Mouse (Mus musculus): ENCODE data around the gene Itga4. TPM values are rescaled to one million over a fixed set of nuclear protein-coding genes. Genes with fewer than 3 reads are reported as not detected.
A peak's percentile ranks its signal among the peaks of the same experiment; 100 is the strongest.

Gene Itga4
- polyA plus RNA-seq, 1 experiment from 2014 or later: 30.7 TPM

DNA sequence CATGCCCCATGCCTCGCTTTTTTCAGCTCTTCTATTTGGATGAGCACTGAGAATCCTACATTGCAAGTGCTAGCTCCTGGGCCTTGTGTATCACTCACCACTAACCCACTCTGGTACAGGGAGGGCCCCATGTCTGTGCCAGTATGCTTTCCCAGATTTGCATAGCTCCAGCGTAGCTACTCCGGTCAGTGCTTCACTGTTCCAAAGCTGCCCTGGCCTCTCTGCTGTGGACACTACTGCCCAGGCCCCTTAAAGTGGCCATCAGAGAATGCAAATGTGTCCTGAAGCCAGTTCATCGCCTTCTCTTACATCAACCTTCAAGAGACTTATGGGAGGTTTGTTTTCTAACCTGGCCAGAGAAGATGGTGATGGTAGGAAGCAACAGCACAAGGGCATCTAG lies 114.7 kb downstream of the Itga4 start:
- Histone ChIP-seq H3K36me3 (ENCODE audit: control insufficient read depth, insufficient read depth) (no peaks in the 10 kb centered on the region), H3K9me3 (replicated peaks; ENCODE audit: control insufficient read depth, low read length) (no peaks in the 10 kb centered on the region), H3K4me1 (ENCODE audit: control insufficient read depth, low read depth, low read length) (no peaks in the 10 kb centered on the region; the same call in 1 of the 2 replicates), H3K4me2 (ENCODE audit: low read depth, low read length) (no peak overlapping the region), H3K9ac (ENCODE audit: low read depth, low read length) (no peak overlapping the region), H3K4me3 (ENCODE audit: low read depth, low read length) (no peak overlapping the region; the same call in 1 of the 2 replicates), H3K27me3 (ENCODE audit: control insufficient read depth, insufficient read depth, low read depth, low read length) (no peaks in the 10 kb centered on the region), H3K27ac (ENCODE audit: low read length) (no peak overlapping the region)
- 79% methylated on average over 4 of the region's 4 CpGs for WGBS (ENCODE audit: insufficient replicate concordance)
- ATAC-seq (ENCODE audit: low read depth): no peak

DNA sequence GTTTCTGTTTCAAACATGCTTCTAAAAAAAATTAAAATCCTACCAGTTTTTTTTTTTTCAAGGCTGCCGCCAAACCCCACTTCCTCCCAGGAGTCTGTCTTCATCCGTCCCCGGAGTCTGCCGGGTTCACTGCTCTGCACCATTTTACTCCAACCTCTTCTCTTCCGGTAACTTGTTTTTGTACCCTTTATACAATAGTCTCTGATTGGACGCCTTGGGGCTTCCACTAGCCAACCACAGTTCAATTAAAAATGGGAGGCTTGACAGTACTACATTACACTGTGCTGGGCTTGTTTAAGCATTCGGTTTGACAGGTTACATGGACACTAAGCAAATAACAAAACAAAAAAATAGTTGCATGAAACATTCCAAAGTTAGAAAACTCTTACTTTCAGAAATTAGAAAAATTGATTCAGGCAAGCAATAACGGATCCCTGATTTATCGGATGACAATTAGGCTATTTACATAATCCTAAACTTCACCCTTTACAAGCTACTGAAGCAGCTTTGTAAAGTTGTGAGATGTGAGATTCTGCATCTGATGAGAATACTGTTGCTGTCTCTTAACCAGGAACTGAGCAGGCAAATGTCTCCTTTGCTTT lies 115.6 kb downstream of the Itga4 start:
- no peaks in the 10 kb centered on the region for H3K36me3 ChIP-seq (ENCODE audit: control insufficient read depth, insufficient read depth)
- no peak overlapping the region for H3K27ac ChIP-seq (ENCODE audit: low read length)
- H3K9ac ChIP-seq (ENCODE audit: low read depth, low read length): no peak overlapping the region
- no peak overlapping the region for H3K4me3 ChIP-seq (ENCODE audit: low read depth, low read length)
- H3K4me2 ChIP-seq (ENCODE audit: low read depth, low read length): no peak overlapping the region
- no peak for ATAC-seq (ENCODE audit: low read depth)
- no peaks in the 10 kb centered on the region for H3K9me3 ChIP-seq (replicated peaks; ENCODE audit: control insufficient read depth, low read length)
- no peaks in the 10 kb centered on the region for H3K27me3 ChIP-seq (ENCODE audit: control insufficient read depth, insufficient read depth, low read depth, low read length)
- no peaks in the 10 kb centered on the region; the same call in 1 of the 2 replicates for H3K4me1 ChIP-seq (ENCODE audit: control insufficient read depth, low read depth, low read length)
- WGBS (ENCODE audit: insufficient replicate concordance): 59% methylated on average over 9 of the region's 9 CpGs

DNA sequence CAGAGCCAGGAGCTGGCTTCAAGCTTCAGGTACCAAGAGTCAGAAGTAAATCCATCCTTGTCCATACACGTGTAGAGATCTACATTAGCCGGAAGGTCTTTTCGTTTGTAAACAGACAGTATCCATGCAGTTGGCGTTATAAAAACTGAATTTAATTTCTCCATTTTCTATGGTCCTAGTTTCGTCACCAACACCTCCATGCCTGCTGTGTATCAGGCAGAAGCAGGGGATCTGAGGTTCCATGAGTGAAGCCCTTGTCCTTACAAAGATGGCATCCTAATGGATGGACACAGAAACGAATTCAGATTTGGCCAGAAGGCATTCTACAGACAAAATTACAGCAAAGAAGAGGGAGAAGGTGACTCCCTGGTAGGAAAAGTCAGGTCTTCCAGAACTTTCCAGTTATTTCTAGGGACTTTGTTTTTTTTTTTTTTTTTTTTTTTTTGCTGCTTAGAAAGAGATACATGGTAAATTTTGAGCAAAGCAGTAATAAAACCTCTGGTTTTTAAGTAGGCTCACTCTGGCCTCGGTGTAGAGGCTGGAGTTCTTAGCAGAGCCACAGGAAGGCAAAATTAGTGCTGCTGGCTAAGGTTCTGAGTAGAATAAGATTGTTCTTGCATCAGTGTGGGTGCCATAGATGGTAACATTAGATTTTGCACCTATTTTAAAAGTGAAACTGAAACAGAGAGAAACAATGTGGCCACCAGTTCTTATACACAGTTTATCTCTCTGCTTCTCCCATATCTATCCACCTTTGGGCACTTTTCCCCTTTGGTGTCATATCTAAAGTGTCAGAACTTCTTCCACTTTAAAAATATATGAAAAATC lies 116.3 kb downstream of the Itga4 start:
- 67% methylated on average over 7 of the region's 7 CpGs for WGBS (ENCODE audit: insufficient replicate concordance)
- ATAC-seq (ENCODE audit: low read depth): no peak
- Histone ChIP-seq H3K27me3 (ENCODE audit: control insufficient read depth, insufficient read depth, low read depth, low read length) (no peaks in the 10 kb centered on the region), H3K9me3 (replicated peaks; ENCODE audit: control insufficient read depth, low read length) (no peaks in the 10 kb centered on the region), H3K4me3 (ENCODE audit: low read depth, low read length) (no peak overlapping the region), H3K27ac (ENCODE audit: low read length) (no peak overlapping the region), H3K4me2 (ENCODE audit: low read depth, low read length) (no peak overlapping the region), H3K4me1 (ENCODE audit: control insufficient read depth, low read depth, low read length) (no peaks in the 10 kb centered on the region; the same call in 1 of the 2 replicates), H3K36me3 (ENCODE audit: control insufficient read depth, insufficient read depth) (no peaks in the 10 kb centered on the region), H3K9ac (ENCODE audit: low read depth, low read length) (no peak overlapping the region)

DNA sequence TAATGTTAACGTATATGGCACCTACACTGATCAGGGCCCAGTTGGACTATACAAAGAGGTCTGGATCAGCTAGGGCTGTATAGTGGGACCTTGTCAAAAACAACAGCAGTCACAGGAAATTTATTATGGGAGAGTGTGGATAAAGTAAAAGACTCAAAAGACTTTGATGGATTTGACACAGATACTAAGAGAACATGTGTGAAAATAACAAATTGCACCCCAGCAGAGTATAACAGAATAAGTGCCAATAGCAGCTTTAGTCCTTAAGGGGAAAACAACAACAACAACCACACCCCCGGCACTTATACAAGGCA lies 116.9 kb downstream of the Itga4 start:
- H3K4me2 ChIP-seq (ENCODE audit: low read depth, low read length): no peak overlapping the region
- no peaks in the 10 kb centered on the region; the same call in 1 of the 2 replicates for H3K4me1 ChIP-seq (ENCODE audit: control insufficient read depth, low read depth, low read length)
- 43% methylated on average over 2 of the region's 2 CpGs for WGBS (ENCODE audit: insufficient replicate concordance)

DNA sequence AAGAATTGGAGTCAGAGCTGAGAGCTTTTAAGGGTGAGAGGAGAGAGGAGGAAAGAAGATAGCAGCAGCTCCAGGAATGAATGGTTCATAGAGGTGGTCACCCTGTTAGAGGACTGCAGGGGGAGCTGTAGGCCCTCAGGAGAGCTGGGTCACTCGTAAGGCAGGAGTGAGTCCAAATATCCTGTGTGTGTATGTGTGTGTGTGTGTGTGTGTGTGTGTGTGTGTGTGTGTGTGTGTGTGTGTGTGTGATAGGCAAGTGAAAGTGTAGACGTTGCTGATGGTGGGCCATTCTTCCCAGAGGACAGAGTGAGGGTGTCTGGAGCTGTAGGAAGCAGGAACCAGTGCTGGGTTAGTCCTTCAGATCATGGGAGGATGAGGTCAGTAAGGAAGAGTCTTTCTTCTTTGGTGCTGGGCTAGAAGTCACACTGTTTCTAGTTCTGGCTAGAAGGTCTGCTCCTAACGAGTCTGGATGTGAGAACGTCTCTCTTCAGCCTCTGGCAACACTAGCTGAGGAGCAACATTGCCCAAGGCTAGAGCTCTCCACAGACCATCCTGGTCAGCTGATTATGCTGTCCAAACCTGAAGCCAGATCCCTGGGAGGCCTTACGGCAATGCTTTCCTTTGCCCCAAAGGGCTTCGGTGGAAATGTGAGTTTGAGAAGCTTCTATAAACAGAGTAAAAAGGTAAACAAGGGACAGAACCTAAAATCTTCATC lies 117.4 kb downstream of the Itga4 start:
- H3K4me3 ChIP-seq (ENCODE audit: low read depth, low read length): no peak overlapping the region
- H3K27ac ChIP-seq (ENCODE audit: low read length): no peak overlapping the region
- no peak overlapping the region for H3K9ac ChIP-seq (ENCODE audit: low read depth, low read length)
- ATAC-seq (ENCODE audit: low read depth): no peak
- H3K27me3 ChIP-seq (ENCODE audit: control insufficient read depth, insufficient read depth, low read depth, low read length): no peaks in the 10 kb centered on the region
- no peaks in the 10 kb centered on the region for H3K9me3 ChIP-seq (replicated peaks; ENCODE audit: control insufficient read depth, low read length)
- 39% methylated on average over 6 of the region's 6 CpGs for WGBS (ENCODE audit: insufficient replicate concordance)
- H3K4me1 ChIP-seq (ENCODE audit: control insufficient read depth, low read depth, low read length): no peaks in the 10 kb centered on the region; the same call in 1 of the 2 replicates
- H3K36me3 ChIP-seq (ENCODE audit: control insufficient read depth, insufficient read depth): no peaks in the 10 kb centered on the region
- H3K4me2 ChIP-seq (ENCODE audit: low read depth, low read length): no peak overlapping the region

More for the DNA sequence above, 116.9 kb downstream of the Itga4 start:
- no peak overlapping the region for H3K4me3 ChIP-seq (ENCODE audit: low read depth, low read length)
- H3K9ac ChIP-seq (ENCODE audit: low read depth, low read length): no peak overlapping the region
- no peaks in the 10 kb centered on the region for H3K36me3 ChIP-seq (ENCODE audit: control insufficient read depth, insufficient read depth)
- no peak for ATAC-seq (ENCODE audit: low read depth)
- H3K27me3 ChIP-seq (ENCODE audit: control insufficient read depth, insufficient read depth, low read depth, low read length): no peaks in the 10 kb centered on the region
- no peak overlapping the region for H3K27ac ChIP-seq (ENCODE audit: low read length)
- no peaks in the 10 kb centered on the region for H3K9me3 ChIP-seq (replicated peaks; ENCODE audit: control insufficient read depth, low read length)

DNA sequence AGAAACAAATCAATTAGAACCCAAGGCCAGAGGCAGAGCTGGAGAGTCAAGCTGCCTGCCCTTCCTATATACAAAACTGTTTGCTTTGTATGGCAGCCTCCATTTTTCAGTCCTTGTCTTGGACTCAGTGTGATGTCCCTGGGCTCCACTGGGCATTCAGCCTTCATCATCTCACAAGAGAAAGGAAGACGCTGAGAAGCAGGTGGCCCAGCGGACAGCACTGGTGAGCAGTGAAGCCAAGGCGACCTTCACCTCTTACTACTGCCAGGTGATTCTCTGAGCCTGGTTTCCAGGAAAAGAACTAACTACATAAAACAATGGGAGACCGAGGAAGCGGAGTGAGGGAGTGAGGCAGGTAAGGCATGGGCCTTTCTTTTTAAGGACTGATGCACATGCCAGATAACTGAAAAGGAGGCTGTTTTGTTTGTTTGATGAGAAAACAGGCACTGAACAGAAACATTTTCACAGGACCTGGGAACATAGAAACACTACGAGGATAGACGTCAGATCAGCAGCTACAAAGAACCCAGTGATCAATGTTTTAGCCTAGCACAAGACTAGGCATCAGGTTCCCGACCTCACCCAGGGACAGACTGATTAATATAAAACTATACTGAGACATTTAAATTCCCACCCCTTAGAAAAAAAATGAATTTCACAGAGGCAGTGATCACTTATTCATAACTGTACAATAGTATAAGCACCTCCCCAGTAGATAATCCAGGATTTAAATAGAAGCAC lies 123.3 kb downstream of the Itga4 start:
- WGBS (ENCODE audit: insufficient replicate concordance): 58% methylated on average over 8 of the region's 8 CpGs
- no peak for ATAC-seq (ENCODE audit: low read depth)
- Histone ChIP-seq H3K4me3 (ENCODE audit: low read depth, low read length) (no peak overlapping the region), H3K9me3 (replicated peaks; ENCODE audit: control insufficient read depth, low read length) (no peaks in the 10 kb centered on the region), H3K9ac (ENCODE audit: low read depth, low read length) (no peak overlapping the region), H3K27ac (ENCODE audit: low read length) (peak overlapping the region; percentile 18; the same call in 1 of the 2 replicates), H3K36me3 (ENCODE audit: control insufficient read depth, insufficient read depth) (no peaks in the 10 kb centered on the region), H3K4me2 (ENCODE audit: low read depth, low read length) (no peak overlapping the region), H3K27me3 (ENCODE audit: control insufficient read depth, insufficient read depth, low read depth, low read length) (no peaks in the 10 kb centered on the region), H3K4me1 (ENCODE audit: control insufficient read depth, low read depth, low read length) (no peaks in the 10 kb centered on the region)

DNA sequence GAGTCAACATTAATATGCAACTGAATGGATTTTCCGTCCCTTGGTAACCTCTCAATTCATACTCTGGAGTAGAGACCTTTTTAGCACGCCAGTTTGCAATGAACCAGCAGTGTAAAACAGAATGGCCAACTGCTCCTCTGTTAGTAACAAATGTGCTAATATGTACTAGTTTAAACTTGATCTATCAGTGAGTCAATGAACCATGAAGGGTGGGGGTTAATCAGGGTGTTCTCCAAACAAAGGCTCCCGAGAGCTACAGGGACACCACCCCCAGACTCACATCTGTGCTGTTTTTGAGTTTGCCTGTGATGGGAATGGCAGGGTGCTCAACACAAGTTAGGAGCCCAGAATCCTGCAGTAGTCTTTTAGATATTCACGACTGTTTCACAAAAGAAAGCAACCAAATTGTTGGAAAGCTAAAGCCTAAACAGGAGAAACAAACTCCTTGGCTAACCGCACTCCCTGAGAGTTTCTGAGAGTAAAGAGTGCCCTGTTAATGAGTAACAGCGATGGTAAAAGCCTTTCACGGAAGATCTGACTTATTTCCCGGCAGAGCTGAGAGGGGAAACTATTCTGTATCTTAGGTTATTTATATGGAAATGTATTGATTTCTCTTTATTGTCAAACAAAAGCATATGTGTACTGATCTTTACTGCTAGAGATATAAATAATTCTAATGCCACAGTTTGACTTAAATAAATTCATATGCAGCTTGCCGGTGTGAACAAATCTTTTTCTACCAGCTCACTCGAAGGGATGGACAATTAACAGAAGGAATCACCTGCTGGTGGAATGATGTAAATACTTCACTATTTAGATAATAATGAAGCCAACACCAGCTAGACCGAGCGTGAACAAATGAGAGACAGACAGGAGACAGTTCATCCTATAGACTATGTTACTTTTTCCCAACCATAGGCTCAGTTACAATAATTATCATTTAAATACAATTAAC lies 124.1 kb downstream of the Itga4 start:
- Histone ChIP-seq H3K4me2 (ENCODE audit: low read depth, low read length) (no peak overlapping the region), H3K36me3 (ENCODE audit: control insufficient read depth, insufficient read depth) (no peaks in the 10 kb centered on the region), H3K9ac (ENCODE audit: low read depth, low read length) (no peak overlapping the region), H3K9me3 (replicated peaks; ENCODE audit: control insufficient read depth, low read length) (no peaks in the 10 kb centered on the region), H3K27ac (ENCODE audit: low read length) (peak overlapping the region; percentile 18; the same call in 1 of the 2 replicates), H3K27me3 (ENCODE audit: control insufficient read depth, insufficient read depth, low read depth, low read length) (no peaks in the 10 kb centered on the region), H3K4me1 (ENCODE audit: control insufficient read depth, low read depth, low read length) (no peaks in the 10 kb centered on the region), H3K4me3 (ENCODE audit: low read depth, low read length) (no peak overlapping the region)
- peak; percentile 59 for ATAC-seq (ENCODE audit: low read depth)
- 43% methylated on average over 12 of the region's 12 CpGs for WGBS (ENCODE audit: insufficient replicate concordance)
